Mouse (Mus musculus): Measurements from ENCODE around the gene Dld.

The Dld gene

GRCm38 (mm10) chr12:31321532-31321931 lies 29.7 kb downstream of the Dld start:
- DNase-seq (ENCODE audit: low read depth, low spot score) = no peak

GRCm38 (mm10) chr12:31320817-31321216 lies 30.4 kb downstream of the Dld start:
- no peak for DNase-seq (ENCODE audit: low read depth, low spot score)

DNA sequence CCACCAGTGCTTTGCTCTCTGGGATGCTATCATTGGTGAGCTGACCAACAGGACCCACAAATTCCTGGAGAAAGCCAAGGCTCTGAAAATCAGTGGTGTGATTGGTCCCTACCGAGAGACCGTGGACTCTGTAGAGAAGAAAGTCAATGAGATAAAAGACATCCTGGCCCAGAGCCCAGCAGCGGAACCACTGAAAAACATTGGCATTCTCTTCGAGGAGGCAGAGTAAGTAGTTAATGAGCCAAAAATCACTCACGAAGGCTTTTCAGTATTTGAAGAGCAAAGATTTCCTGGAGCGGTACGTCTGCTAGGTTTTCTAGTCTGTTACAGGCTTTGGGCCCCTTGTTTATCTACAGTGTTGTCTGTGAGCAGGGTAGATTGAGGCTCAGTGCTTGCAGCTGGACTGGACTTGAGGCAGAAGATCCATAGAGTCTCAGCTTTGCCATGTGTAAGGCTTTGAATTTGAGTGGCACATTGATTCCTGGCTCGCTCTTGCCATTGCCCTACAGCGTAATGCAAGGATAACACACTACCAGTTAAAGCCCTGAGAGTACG lies 32.8 kb downstream of the Dld start:
- no peak for DNase-seq (ENCODE audit: low read depth, low spot score)

DNA sequence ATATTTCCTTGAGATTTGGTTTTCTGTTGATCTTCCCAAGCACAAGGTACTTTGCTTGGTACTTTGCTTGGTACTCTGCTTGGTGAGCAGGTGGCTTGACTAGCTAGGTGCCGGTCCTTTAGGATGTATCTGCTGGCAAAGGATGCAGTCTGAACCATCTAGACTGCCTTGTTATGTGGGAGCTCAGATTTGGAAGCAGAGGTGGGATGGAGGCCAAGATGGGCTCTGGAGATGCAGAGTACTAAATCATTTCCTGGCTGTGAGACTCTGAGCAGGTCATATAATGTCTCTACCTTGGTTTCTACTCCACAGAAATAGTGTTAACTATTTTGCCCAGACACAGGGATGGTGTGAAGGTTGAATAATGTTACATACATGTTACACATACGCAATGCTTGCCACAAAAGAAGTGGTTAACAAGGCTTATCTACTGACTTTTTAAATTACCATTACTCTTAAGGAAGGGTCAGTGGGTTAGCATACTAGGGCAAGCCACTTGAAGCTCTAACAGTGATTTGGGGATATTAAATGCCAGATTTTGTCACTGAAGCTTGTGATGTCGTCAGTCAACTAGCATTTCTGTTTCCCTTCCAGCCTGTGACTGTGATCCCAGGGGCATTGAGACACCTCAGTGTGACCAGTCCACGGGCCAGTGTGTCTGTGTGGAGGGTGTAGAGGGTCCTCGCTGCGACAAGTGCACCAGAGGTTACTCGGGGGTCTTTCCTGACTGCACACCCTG lies 33.4 kb downstream of the Dld start:
- DNase-seq (ENCODE audit: low read depth, low spot score) = no peak

DNA sequence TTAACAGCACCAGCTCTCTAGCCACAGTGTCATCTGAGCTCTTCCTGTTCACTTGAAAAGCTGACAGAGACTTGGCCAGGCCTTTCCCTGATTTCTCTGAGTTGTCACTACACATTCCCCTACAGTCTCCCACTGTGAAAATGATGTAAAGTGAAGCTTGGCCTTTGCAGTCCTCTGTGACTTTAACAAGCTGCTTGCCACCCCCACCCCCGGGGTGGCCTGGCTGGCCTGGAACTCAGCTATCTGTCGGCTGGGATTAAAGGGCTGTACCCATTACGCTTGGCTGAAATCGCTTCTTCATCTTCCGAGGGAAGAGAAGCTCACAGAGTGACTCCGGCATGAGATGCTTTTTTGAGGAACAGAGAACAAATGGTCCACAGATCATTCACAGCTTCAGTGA lies 35.3 kb downstream of the Dld start:
- no peak for DNase-seq (ENCODE audit: low read depth, low spot score)

- no peak for DNase-seq (ENCODE audit: low read depth, low spot score)
Measured at GRCm38 (mm10) chr12:31314310-31314709, 36.9 kb downstream of the Dld start.

GRCm38 (mm10) chr12:31313136-31313535 lies 38.1 kb downstream of the Dld start:
- DNase-seq (ENCODE audit: low read depth, low spot score) = no peak

- no peak for DNase-seq (ENCODE audit: low read depth, low spot score)
Measured at GRCm38 (mm10) chr12:31312281-31312680, 39.0 kb downstream of the Dld start.

- DNase-seq (ENCODE audit: low read depth, low spot score) = no peak
Measured at GRCm38 (mm10) chr12:31311671-31312265, 39.5 kb downstream of the Dld start.

DNA sequence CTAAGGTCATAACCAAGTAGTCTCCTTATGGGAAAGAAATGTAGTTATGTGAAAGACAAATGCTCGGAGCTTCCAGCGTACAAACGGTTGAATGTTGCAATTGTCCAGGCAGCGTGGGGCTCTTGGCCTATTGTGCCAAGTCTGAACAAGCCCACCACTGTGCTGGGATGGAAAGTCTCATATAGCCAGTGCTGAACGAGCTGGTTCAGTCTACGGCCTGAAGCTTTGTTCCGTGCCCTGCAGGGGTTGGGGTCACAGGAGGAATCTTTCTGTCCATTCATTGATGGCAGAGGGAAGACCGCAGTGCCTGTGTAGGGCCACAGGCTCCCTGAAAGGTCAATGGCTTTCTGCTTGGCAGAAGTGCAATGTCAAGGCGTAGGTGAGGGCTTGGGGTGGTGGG lies 40.6 kb downstream of the Dld start:
- DNase-seq (ENCODE audit: low read depth, low spot score) = no peak

- DNase-seq (ENCODE audit: low read depth, low spot score) = no peak
Measured at GRCm38 (mm10) chr12:31307756-31308155, 43.5 kb downstream of the Dld start.

DNA sequence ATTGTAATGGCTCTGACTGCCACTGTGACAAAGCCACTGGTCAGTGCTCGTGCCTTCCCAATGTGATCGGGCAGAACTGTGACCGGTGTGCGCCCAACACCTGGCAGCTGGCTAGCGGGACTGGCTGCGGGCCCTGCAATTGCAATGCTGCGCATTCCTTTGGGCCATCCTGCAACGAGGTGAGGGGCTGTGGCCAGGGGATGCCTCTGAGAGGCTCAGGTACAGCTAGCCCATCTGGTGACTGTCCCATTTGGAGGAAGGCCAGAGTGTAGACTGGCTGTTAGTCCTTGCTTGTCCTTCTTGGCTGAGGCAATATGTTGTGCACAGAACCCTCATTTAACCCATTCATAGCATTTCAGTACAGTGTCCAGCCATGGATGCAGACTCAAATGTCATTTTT lies 44.2 kb downstream of the Dld start:
- no peak for DNase-seq (ENCODE audit: low read depth, low spot score)

DNA sequence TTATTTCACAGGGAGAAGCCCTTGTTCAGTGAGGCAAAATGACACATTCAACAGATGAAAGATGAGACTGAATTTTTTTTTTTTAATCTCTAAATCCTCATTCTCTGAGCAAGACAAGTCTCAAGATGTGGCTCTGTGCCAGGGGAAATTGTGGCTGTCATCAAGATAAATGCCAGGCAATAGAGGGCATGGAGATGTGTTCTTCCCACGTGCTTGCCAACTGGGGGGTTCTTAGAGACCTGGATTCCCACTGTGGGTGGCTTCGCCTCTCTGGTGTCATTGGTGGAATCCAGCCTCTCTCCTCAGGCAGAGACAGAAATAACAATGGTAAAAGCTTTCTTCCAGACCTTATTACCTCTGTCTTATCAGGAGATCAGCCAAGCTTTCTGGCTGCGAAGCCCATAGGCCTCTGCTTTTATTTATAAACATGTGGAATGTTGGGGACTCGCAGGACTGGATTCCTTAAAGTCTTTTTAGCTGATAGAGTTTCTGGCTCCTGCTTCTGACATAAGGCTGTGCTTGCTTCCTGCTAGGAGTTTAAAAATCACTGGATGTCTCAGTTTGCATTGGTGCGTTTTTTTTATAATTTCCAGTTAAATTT lies 45.1 kb downstream of the Dld start:
- DNase-seq (ENCODE audit: low read depth, low spot score) = no peak

GRCm38 (mm10) chr12:31302766-31303511 lies 48.3 kb downstream of the Dld start:
- no peak for DNase-seq (ENCODE audit: low read depth, low spot score)

GRCm38 (mm10) chr12:31302266-31302665 lies 49.0 kb downstream of the Dld start:
- DNase-seq (ENCODE audit: low read depth, low spot score) = no peak

DNA sequence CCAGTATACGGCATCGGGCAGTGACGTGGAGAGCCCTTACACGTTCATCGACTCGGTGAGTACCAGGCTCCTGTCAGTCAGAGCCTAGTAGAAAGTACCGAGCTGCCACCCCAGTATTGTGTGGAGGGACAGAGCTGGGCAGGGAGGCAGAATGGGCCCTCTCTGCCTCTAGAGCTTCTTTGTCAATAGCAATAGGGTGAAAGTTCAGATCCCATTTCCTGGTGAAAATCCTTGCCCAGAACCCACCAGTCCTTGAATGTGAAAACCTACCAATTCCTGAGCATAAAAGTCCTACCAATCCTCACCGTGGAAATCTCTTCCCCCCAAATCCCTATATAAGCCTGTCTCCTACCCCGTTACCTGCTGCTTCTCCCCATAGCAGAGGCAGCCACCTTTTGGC lies 51.0 kb downstream of the Dld start:
- no peak for DNase-seq (ENCODE audit: low read depth, low spot score)

- DNase-seq (ENCODE audit: low read depth, low spot score) = no peak
Measured at GRCm38 (mm10) chr12:31299676-31300197, 51.5 kb downstream of the Dld start.

- no peak for DNase-seq (ENCODE audit: low read depth, low spot score)
Measured at GRCm38 (mm10) chr12:31299126-31299525, 52.1 kb downstream of the Dld start.

GRCm38 (mm10) chr12:31298530-31298929 lies 52.7 kb downstream of the Dld start:
- DNase-seq (ENCODE audit: low read depth, low spot score) = no peak

- no peak for DNase-seq (ENCODE audit: low read depth, low spot score)
Measured at GRCm38 (mm10) chr12:31298122-31298521, 53.1 kb downstream of the Dld start.

DNA sequence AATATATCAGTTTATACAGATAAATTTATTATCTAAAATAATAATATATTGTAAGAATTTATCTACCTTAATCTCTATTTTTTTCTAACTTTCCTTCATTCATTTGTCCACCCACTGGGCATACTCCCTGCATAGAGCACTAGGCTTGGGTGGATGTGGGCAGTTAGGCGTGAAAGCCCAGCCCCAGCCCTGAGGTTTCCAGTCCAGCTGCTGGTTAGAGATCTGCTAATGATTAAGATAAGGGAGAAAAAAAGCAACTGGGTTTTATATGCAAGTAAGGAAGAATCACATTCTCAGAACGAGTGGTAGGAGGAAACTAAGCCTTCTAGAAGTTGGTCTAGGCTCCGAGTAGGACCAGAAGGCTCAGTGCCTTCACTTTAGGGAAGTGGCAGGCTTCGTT lies 55.2 kb downstream of the Dld start:
- DNase-seq (ENCODE audit: low read depth, low spot score) = no peak

DNA sequence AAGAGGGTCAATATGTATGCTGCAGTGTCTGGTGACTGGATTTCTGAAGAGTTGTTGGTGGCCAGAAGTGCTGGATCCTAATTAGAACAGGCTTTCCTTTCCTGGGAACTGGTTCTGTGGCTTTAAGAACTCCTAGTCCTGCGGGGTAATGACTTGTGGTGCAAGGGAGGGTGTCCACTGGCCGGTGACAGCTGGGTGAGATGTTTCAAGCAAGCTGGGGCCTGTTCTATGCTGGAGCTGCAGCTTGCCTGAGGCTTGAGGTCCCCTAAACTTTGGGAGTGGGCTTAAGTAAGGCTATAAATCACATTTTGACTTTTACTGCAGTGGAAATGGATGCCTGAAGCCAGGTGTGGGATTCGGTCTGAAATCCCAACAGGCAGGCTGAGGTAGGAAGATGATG lies 55.7 kb downstream of the Dld start:
- no peak for DNase-seq (ENCODE audit: low read depth, low spot score)
